Mouse (Mus musculus) myocyte (in vitro differentiated cells): ENCODE measurements at regions not wholly inside any gene's neighbourhood (a gene's known extent, or its start where the extent isn't known, plus 50 kb on each side); places are given as distances from the start of the nearest gene placed in this dataset.

Source experiments
- H3K27me3 ChIP-seq: one replicate; pipeline ENCODE4 v1.6.1; 2011; ENCODE audit not compliant: control insufficient read depth, insufficient read depth, insufficient read length
- H3K36me3 ChIP-seq: one replicate; pipeline ENCODE4 v1.6.1; 2011; ENCODE audit not compliant: control insufficient read depth, insufficient read depth
- H3K4me2 ChIP-seq: one replicate; pipeline ENCODE4 v1.6.1; 2011; ENCODE audit warnings: low read depth, control low read depth
- H3K4me3 ChIP-seq: one replicate; pipeline ENCODE4 v1.5.1; 2011; ENCODE audit warnings: mild to moderate bottlenecking, control low read depth, moderate library complexity
- H3K79me2 ChIP-seq: one replicate; pipeline ENCODE4 v1.6.1; 2011; ENCODE audit not compliant: control insufficient read depth, insufficient read depth
- H3ac ChIP-seq: one replicate; pipeline ENCODE4 v1.6.1; 2011; ENCODE audit not compliant: control insufficient read depth, insufficient read length
- CEBPB ChIP-seq: IDR thresholded peaks from 2 replicates; pipeline ENCODE4 v1.6.1; 2011; ENCODE audit warnings: mild to moderate bottlenecking, moderate library complexity; ENCODE audit not compliant: poor library complexity, insufficient read depth, severe bottlenecking
- E2F4 ChIP-seq: IDR thresholded peaks from one replicate; pipeline ENCODE4 v1.6.1; 2011; ENCODE audit warnings: mild to moderate bottlenecking, control low read depth, moderate library complexity; ENCODE audit not compliant: insufficient read depth
- MAX ChIP-seq: IDR thresholded peaks from one replicate; pipeline ENCODE4 v1.6.1; 2011; ENCODE audit warnings: low read depth, mild to moderate bottlenecking, control low read depth
- MYOD1 ChIP-seq, 3 experiments: IDR thresholded peaks; one replicate each; pipeline ENCODE4 v1.6.1; 2011; ENCODE audit warnings: control low read depth in 2 of 3, low read depth in 2 of 3, mild to moderate bottlenecking in 2 of 3, moderate library complexity in 1 of 3; ENCODE audit not compliant: insufficient read length in 2 of 3, control insufficient read depth in 1 of 3
- MYOG ChIP-seq, 3 experiments: IDR thresholded peaks; one replicate each; pipeline ENCODE4 v1.6.1; 2011; ENCODE audit warnings: control low read depth in 2 of 3, low read depth in 2 of 3, mild to moderate bottlenecking in 2 of 3; ENCODE audit not compliant: insufficient read length in 2 of 3, control insufficient read depth in 1 of 3, insufficient read depth in 1 of 3
- POLR2A ChIP-seq: IDR thresholded peaks from one replicate; pipeline ENCODE4 v1.6.1; 2011; ENCODE audit warnings: low read depth, mild to moderate bottlenecking, control low read depth, moderate library complexity; ENCODE audit not compliant: insufficient read length
- POLR2AphosphoS2 ChIP-seq: IDR thresholded peaks from one replicate; pipeline ENCODE4 v1.6.1; 2011; ENCODE audit warnings: low read depth, control low read depth; ENCODE audit not compliant: insufficient read length
- REST ChIP-seq: IDR thresholded peaks from one replicate; pipeline ENCODE4 v1.6.1; 2011; ENCODE audit warnings: mild to moderate bottlenecking, control low read depth, moderate library complexity; ENCODE audit not compliant: insufficient read depth, insufficient read length
- SRF ChIP-seq: IDR thresholded peaks from one replicate; pipeline ENCODE4 v1.6.1; 2011; ENCODE audit warnings: low read depth; ENCODE audit not compliant: control insufficient read depth, insufficient read length
- TCF12 ChIP-seq: IDR thresholded peaks from one replicate; pipeline ENCODE4 v1.6.1; 2011; ENCODE audit warnings: mild to moderate bottlenecking, control low read depth; ENCODE audit not compliant: poor library complexity, insufficient read depth, severe bottlenecking
- TCF3 ChIP-seq: IDR thresholded peaks from one replicate; pipeline ENCODE4 v1.6.1; 2011; ENCODE audit warnings: low read depth, control low read depth; ENCODE audit not compliant: insufficient read length
- USF1 ChIP-seq: IDR thresholded peaks from one replicate; pipeline ENCODE4 v1.6.1; 2011; ENCODE audit warnings: low read depth, mild to moderate bottlenecking, control low read depth, moderate library complexity

- Histone ChIP-seq H3K79me2 (no peaks in the 10 kb centered on the region), H3ac (no peak overlapping the region), H3K4me3 (no peak overlapping the region), H3K4me2 (no peak overlapping the region), H3K27me3 (no peaks in the 10 kb centered on the region), H3K36me3 (no peaks in the 10 kb centered on the region)
- TF ChIP-seq E2F4 (no peak), TCF12 (no peak), TCF3 (no peak), MYOD1 (IDR thresholded peaks at IDR 0.05; ENCODE audit: control insufficient read depth in 1 of 3, insufficient read length in 2 of 3, low read depth in 2 of 3) (no peak), REST (no peak), POLR2AphosphoS2 (no peak), MYOG (IDR thresholded peaks at IDR 0.05; ENCODE audit: control insufficient read depth in 1 of 3, insufficient read depth in 1 of 3, insufficient read length in 2 of 3, low read depth in 2 of 3) (no peak), USF1 (no peak), MAX (no peak)
These were observed 87.0 kb upstream of the Gm11983 start for GRCm38 (mm10) chr11:6924476-6924875.

GRCm38 (mm10) chr11:6923917-6924316 lies 86.5 kb upstream of the Gm11983 start:
- TF ChIP-seq MAX = no peak
- no peak for TF ChIP-seq MYOD1 (IDR thresholded peaks at IDR 0.05; ENCODE audit: control insufficient read depth in 1 of 3, insufficient read length in 2 of 3, low read depth in 2 of 3)
- no peak for TF ChIP-seq E2F4
- no peak for TF ChIP-seq TCF3
- no peak for TF ChIP-seq POLR2AphosphoS2
- no peak for TF ChIP-seq CEBPB
- TF ChIP-seq POLR2A = no peak
- TF ChIP-seq SRF = no peak
- TF ChIP-seq REST = no peak
- no peak for TF ChIP-seq MYOG (IDR thresholded peaks at IDR 0.05; ENCODE audit: control insufficient read depth in 1 of 3, insufficient read depth in 1 of 3, insufficient read length in 2 of 3, low read depth in 2 of 3)
- TF ChIP-seq USF1 = no peak
- Histone ChIP-seq H3K4me2 (no peak overlapping the region), H3K27me3 (no peaks in the 10 kb centered on the region), H3K4me3 (no peak overlapping the region), H3K36me3 (no peaks in the 10 kb centered on the region), H3K79me2 (no peaks in the 10 kb centered on the region), H3ac (no peak overlapping the region)

- TF ChIP-seq POLR2A = no peak
- no peak for TF ChIP-seq CEBPB
- no peak for TF ChIP-seq SRF
- TF ChIP-seq MAX = no peak
- TF ChIP-seq TCF3 = no peak
- no peak for TF ChIP-seq MYOD1 (IDR thresholded peaks at IDR 0.05; ENCODE audit: control insufficient read depth in 1 of 3, insufficient read length in 2 of 3, low read depth in 2 of 3)
- no peak for TF ChIP-seq E2F4
- Histone ChIP-seq H3K4me2 (no peak overlapping the region), H3K27me3 (no peaks in the 10 kb centered on the region), H3K36me3 (no peaks in the 10 kb centered on the region), H3K79me2 (no peaks in the 10 kb centered on the region), H3K4me3 (no peak overlapping the region), H3ac (no peak overlapping the region)
These were observed 81.1 kb upstream of the Gm11983 start for GRCm38 (mm10) chr11:6918546-6918945.

GRCm38 (mm10) chr11:6905630-6906029 lies 68.2 kb upstream of the Gm11983 start:
- Histone ChIP-seq H3K4me3 (no peak overlapping the region), H3K4me2 (no peak overlapping the region), H3K27me3 (no peaks in the 10 kb centered on the region), H3K36me3 (no peaks in the 10 kb centered on the region), H3ac (no peak overlapping the region), H3K79me2 (no peaks in the 10 kb centered on the region)
- TF ChIP-seq MAX (no peak), SRF (no peak), POLR2A (no peak), MYOG (IDR thresholded peaks at IDR 0.05; ENCODE audit: control insufficient read depth in 1 of 3, insufficient read depth in 1 of 3, insufficient read length in 2 of 3, low read depth in 2 of 3) (no peak), MYOD1 (IDR thresholded peaks at IDR 0.05; ENCODE audit: control insufficient read depth in 1 of 3, insufficient read length in 2 of 3, low read depth in 2 of 3) (no peak), CEBPB (no peak), USF1 (no peak)

GRCm38 (mm10) chr11:6902991-6903390 lies 65.5 kb upstream of the Gm11983 start:
- no peaks in the 10 kb centered on the region for H3K36me3 ChIP-seq
- TF ChIP-seq SRF = no peak
- no peak for TF ChIP-seq MYOG (IDR thresholded peaks at IDR 0.05; ENCODE audit: control insufficient read depth in 1 of 3, insufficient read depth in 1 of 3, insufficient read length in 2 of 3, low read depth in 2 of 3)
- peak in 1 of 3 experiments; percentile 80 for TF ChIP-seq MYOD1 (IDR thresholded peaks at IDR 0.05; ENCODE audit: control insufficient read depth in 1 of 3, insufficient read length in 2 of 3, low read depth in 2 of 3)
- TF ChIP-seq USF1 = no peak
- TF ChIP-seq CEBPB = 0 out of 2 replicates have a peak, but pooled peaks have one; percentile 13
- TF ChIP-seq E2F4 = no peak
- TF ChIP-seq TCF12 = no peak
- TF ChIP-seq POLR2AphosphoS2 = no peak
- TF ChIP-seq POLR2A = no peak
- TF ChIP-seq REST = no peak
- TF ChIP-seq MAX = no peak
- no peak for TF ChIP-seq TCF3
- no peaks in the 10 kb centered on the region for H3K79me2 ChIP-seq

More at GRCm38 (mm10) chr11:6902991-6903390, 65.5 kb upstream of the Gm11983 start:
- H3ac ChIP-seq = no peak overlapping the region
- H3K27me3 ChIP-seq = no peaks in the 10 kb centered on the region
- H3K4me2 ChIP-seq = no peak overlapping the region
- no peak overlapping the region for H3K4me3 ChIP-seq
